Mouse (Mus musculus) liver, embryonic 15.5 days (tissue): Measurements from ENCODE around the gene Zdhhc22. TPM values are rescaled to one million over a fixed set of nuclear protein-coding genes. Genes with fewer than 3 reads are reported as not detected.

Experiments
- ATAC-seq: fragments of 200-750 bp; cut with Nextera tagmentation; 2 replicates; pipeline ENCODE4 v1.8.0; 2017; ENCODE audit warnings: moderate number of reproducible peaks, mild to moderate bottlenecking, moderate library complexity; ENCODE audit not compliant: insufficient read depth
- H3K27ac ChIP-seq: fragments of 300-500 bp; sonication (generic); replicated peaks from 2 replicates; pipeline ENCODE4 v1.5.1; 2015; ENCODE audit warnings: mild to moderate bottlenecking, inconsistent platforms
- H3K27me3 ChIP-seq: fragments of 300-500 bp; sonication (generic); 2 replicates; pipeline ENCODE4 v1.6.1; 2015; ENCODE audit warnings: mild to moderate bottlenecking, inconsistent platforms
- H3K36me3 ChIP-seq: fragments of 300-500 bp; sonication (generic); replicated peaks from 2 replicates; pipeline ENCODE4 v1.6.1; 2015; ENCODE audit warnings: moderate library complexity, mild to moderate bottlenecking, inconsistent platforms
- H3K4me1 ChIP-seq: fragments of 300-500 bp; sonication (generic); replicated peaks from 2 replicates; pipeline ENCODE4 v1.6.1; 2015; ENCODE audit warnings: inconsistent platforms
- H3K4me2 ChIP-seq: fragments of 300-500 bp; sonication (generic); 2 replicates; pipeline ENCODE4 v1.6.1; 2015; ENCODE audit warnings: moderate library complexity, mild to moderate bottlenecking, inconsistent platforms
- H3K4me3 ChIP-seq: fragments of 300-500 bp; sonication (generic); replicated peaks from 2 replicates; pipeline ENCODE4 v1.5.1; 2015; ENCODE audit warnings: mild to moderate bottlenecking, inconsistent platforms
- H3K9ac ChIP-seq: fragments of 300-500 bp; sonication (generic); 2 replicates; pipeline ENCODE4 v1.6.1; 2015; ENCODE audit warnings: moderate library complexity, mild to moderate bottlenecking, inconsistent platforms
- H3K9me3 ChIP-seq: fragments of 300-500 bp; sonication (generic); replicated peaks from 2 replicates; pipeline ENCODE4 v1.6.1; 2016; ENCODE audit warnings: inconsistent platforms
- WGBS: fragments of 180-500 bp; shearing (Covaris S2); methylation state at CpG from one replicate; pipeline ENCODE4 v1.1.7; 2015; ENCODE audit warnings: mixed read lengths; ENCODE audit not compliant: insufficient replicate concordance; 5-methylcytosine and 5-hydroxymethylcytosine counted together
- polyA plus RNA-seq: library from polyadenylated mRNA; unstranded; fragments of >200 nt; fragmentation: Nextera tagmentation; extraction: Ambion mirVana; gene quantifications from 2 replicates; pipeline ENCODE4 v1.2.1, GENCODE M21; 2015

Zdhhc22 gene
- 0.05 TPM in 1 of 2 replicates, not detected in the other for polyA plus RNA-seq

DNA sequence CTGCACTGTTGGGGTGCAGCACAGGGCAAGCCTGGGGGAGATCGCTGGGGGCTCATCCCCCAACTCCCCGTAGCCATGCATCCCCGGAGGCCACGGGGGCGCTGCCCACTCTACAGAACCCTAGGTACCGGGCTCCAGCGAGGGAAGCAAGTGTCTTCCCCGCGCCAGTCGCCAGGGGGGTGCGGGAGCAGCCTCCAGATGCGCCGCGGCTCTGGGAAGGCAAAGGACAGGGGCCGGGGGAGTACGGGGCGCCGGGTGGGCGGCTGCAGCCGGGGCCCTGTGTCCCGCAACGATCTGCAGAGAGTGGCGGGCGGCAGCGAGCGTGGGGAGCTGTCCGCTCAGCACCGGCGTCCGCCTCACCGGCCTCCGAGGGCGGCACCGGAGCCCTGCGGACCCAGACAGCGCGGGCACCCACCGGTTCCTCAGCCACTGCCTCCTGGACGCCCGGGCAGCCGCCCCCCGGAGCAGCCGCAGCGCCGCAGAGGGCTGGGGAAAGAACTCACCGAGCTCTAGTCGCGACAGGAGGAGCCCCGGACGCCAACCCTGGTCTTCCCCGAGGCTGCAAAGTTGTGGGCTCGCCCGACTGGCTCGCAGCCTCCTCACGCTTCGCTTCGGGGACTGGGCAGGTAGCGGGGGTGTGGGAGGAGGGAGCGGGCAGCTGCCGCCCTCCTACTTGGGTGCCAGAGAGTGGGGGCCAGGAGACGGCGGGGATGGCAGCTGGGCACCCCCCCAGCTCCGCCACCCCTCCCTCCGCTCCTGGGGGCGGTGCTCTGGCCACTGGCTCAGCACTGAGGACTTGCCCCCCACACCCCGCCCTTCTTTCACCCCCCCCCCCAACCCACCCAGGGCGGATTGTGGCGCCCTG, at the start of gene Zdhhc22:
TSS of gene Zdhhc22 (minus strand) at position 541 of the 865 bp plus-strand sequence.
- Histone ChIP-seq H3K4me2 (no peak within 1 kb of the TSS), H3K9me3 (no peaks in the 10 kb centered on the region), H3K9ac (no peak within 1 kb of the TSS), H3K27ac (no peak within 1 kb of the TSS), H3K27me3 (peaks cover 77% of the 10 kb centered on the region), H3K4me1 (no peaks in the 10 kb centered on the region), H3K4me3 (no peak within 1 kb of the TSS), H3K36me3 (no peaks in the 10 kb centered on the region)
- no peak for ATAC-seq
- 2% methylated on average over 66 of the region's 68 CpGs for WGBS

DNA sequence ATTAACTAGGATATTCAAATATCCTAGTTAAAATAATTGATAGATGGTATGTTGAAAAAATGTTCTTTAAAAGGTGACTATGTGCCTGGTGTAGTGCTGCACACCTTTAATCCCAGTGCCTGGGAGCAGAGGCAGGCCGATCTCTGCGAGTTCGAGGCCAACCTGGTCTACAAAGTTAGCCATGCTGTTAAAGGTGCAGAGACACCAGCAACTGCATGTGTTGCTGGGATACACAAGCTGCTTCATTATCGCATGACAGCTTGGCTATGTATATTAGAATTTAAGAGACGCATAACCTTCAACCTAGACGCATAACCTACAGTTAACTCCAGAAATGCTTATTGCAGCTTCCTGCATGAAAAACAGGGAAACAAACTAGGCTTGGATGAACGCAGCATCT, 46.4 kb upstream of the Zdhhc22 start:
- Histone ChIP-seq H3K4me1 (no peaks in the 10 kb centered on the region), H3K4me2 (no peak overlapping the region), H3K36me3 (no peaks in the 10 kb centered on the region), H3K9me3 (no peaks in the 10 kb centered on the region), H3K27ac (no peak overlapping the region), H3K4me3 (no peak overlapping the region), H3K27me3 (no peaks in the 10 kb centered on the region), H3K9ac (no peak overlapping the region)
- WGBS, result 68% methylated on average over 7 of the region's 7 CpGs
- no peak for ATAC-seq

DNA sequence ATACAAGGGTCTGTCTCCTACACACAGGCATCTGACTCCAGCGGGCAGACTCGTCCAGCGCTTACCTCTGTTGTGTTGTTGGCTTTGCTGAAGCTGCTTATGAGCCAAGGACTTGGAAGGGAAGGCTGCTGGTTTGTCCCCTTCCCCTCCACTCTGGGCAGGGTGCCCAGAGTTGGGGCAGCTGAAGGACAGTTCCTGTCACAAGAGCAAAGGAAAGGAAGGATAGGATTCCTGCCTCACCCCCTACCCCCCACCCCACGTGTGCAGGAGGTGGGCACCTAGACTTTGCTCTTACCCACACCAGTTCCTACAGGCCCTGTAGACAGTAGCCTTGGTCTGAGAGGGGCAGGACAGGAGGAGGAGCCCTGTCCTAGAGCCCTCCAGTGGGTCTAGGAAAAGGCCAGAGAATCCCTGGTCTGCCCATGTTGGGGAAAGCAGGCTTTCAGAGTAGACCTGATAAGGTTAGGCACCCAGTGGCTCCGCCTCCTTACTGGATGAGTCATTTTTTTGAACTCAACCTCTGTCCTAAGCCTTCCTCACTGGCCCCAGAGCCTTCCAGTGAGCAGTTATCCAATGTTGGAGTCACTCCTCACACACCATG, 41.0 kb upstream of the Zdhhc22 start:
- H3K4me2 ChIP-seq, result no peak overlapping the region
- no peaks in the 10 kb centered on the region for H3K9me3 ChIP-seq
- WGBS, result 60% methylated on average over 5 of the region's 5 CpGs
- no peaks in the 10 kb centered on the region for H3K36me3 ChIP-seq
- no peak overlapping the region for H3K27ac ChIP-seq
- H3K4me3 ChIP-seq, result no peak overlapping the region
- H3K27me3 ChIP-seq, result peaks cover 23% of the 10 kb centered on the region
- H3K4me1 ChIP-seq, result no peaks in the 10 kb centered on the region; the same call in 1 of the 2 replicates
- H3K9ac ChIP-seq, result no peak overlapping the region
- ATAC-seq, result no peak

DNA sequence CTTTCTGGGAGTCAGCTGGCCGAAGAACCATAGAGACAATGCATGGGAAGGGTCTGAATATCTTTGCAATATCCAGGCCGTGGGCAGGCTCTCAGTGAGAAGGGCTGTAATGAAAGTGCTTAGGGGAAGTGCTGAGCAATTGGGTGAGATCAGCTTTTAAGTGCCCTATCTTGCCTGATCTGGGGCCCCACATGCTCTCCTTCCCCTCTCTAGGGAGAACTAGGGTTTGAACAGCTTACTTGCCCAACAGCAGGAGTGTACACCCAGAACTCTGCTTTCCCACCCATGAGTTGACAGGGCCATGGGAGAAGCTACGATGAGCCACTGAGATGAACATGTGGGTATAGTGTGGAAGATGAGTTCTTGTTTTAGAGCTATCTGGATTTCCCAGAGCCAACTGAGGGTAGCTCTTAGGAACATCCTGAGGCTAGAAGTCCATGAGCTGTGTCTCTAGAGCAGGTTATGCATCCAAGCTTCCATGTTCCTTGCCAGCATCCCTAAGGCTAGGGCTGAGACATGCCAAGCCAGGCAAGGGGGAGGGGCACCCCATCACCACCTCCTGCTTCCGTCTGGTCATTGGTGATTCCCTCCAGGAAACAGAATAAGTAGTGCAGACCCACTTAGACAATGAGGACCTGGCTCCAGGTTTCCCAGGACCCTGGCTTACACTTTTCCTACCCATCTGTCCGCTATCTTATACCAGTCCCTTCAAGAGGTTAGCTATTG, 39.2 kb upstream of the Zdhhc22 start:
- ATAC-seq, result no peak
- WGBS, result 45% methylated on average over 5 of the region's 5 CpGs
- H3K4me1 ChIP-seq, result no peaks in the 10 kb centered on the region; the same call in 1 of the 2 replicates
- no peaks in the 10 kb centered on the region for H3K36me3 ChIP-seq
- H3K4me2 ChIP-seq, result no peak overlapping the region
- peaks cover 37% of the 10 kb centered on the region for H3K27me3 ChIP-seq
- H3K4me3 ChIP-seq, result no peak overlapping the region
- no peak overlapping the region for H3K27ac ChIP-seq
- no peak overlapping the region for H3K9ac ChIP-seq
- H3K9me3 ChIP-seq, result no peaks in the 10 kb centered on the region

DNA sequence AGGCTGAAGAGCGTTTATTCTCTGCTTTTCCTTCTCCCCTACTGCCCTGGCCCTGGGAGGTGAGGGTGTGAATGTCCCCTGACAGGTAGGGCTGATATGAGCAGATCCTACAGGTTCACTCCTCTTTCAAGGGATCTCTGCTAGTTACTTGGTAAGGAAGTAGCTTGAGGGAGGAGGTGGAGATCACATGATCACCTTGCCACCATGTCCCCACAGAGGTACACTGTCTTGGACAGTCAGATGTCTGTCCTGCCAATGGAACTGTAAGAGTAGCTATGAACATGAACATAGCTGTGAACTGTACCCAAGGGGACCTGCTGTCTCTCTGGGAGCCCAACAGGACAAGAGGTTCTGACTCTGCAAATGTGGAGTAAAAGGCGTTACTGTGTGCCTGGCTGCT, 37.8 kb upstream of the Zdhhc22 start:
- H3K4me3 ChIP-seq, result no peak overlapping the region
- WGBS, result 69% methylated on average over 2 of the region's 2 CpGs
- H3K9me3 ChIP-seq, result no peaks in the 10 kb centered on the region
- H3K4me1 ChIP-seq, result no peaks in the 10 kb centered on the region; the same call in 1 of the 2 replicates
- H3K27me3 ChIP-seq, result peaks cover 39% of the 10 kb centered on the region
- no peak overlapping the region for H3K9ac ChIP-seq
- no peak overlapping the region for H3K27ac ChIP-seq
- H3K36me3 ChIP-seq, result no peaks in the 10 kb centered on the region
- ATAC-seq, result no peak
- H3K4me2 ChIP-seq, result no peak overlapping the region

DNA sequence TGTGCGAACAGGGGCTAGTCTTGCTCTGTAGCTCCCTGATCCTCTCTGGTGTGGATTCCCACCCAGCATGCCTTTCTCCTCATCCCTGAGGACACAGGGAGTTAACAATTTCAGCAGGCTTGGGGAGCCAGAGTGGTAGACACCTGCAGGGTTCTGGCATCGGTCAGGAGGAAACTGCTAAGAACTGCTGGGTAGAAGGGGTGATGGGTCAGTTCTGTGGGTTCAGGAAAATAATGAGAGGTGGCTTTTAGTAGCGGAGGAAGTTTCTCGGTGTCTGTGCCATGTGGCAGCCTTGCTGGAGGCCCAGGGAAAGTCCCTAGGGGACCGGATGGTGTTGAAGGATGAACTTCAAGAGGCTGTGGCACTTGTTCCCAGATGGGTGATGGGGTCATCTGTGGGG, 37.2 kb upstream of the Zdhhc22 start:
- peaks cover 39% of the 10 kb centered on the region for H3K27me3 ChIP-seq
- no peak overlapping the region for H3K4me2 ChIP-seq
- WGBS, result 39% methylated on average over 5 of the region's 5 CpGs
- no peaks in the 10 kb centered on the region for H3K9me3 ChIP-seq
- H3K4me3 ChIP-seq, result no peak overlapping the region
- no peak overlapping the region for H3K9ac ChIP-seq
- ATAC-seq, result no peak
- H3K4me1 ChIP-seq, result no peaks in the 10 kb centered on the region; the same call in 1 of the 2 replicates
- H3K27ac ChIP-seq, result no peak overlapping the region
- no peaks in the 10 kb centered on the region for H3K36me3 ChIP-seq

DNA sequence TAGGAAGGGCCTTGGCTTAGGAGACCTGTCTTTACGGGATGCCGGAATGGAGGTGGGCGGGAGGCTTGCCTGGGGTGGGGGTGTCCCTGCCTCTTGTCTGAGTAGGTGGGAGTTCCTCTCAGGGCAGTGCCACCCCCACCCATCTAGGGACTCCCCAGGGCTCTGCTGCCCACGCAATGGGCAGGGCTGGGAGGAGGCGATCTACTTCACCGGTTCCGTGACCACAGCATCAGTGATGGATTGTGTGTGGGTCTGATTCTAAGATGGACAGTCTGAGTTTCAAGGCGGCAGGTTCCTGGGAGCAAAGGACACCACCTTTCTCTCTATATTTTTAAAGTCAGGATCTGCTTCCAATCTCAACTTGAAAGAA, 36.6 kb upstream of the Zdhhc22 start:
- Histone ChIP-seq H3K9me3 (no peaks in the 10 kb centered on the region), H3K4me3 (no peak overlapping the region), H3K27ac (no peak overlapping the region), H3K27me3 (peaks cover 39% of the 10 kb centered on the region), H3K9ac (no peak overlapping the region), H3K4me2 (no peak overlapping the region), H3K4me1 (no peaks in the 10 kb centered on the region; the same call in 1 of the 2 replicates), H3K36me3 (no peaks in the 10 kb centered on the region)
- WGBS, result 11% methylated on average over 8 of the region's 8 CpGs
- no peak for ATAC-seq

DNA sequence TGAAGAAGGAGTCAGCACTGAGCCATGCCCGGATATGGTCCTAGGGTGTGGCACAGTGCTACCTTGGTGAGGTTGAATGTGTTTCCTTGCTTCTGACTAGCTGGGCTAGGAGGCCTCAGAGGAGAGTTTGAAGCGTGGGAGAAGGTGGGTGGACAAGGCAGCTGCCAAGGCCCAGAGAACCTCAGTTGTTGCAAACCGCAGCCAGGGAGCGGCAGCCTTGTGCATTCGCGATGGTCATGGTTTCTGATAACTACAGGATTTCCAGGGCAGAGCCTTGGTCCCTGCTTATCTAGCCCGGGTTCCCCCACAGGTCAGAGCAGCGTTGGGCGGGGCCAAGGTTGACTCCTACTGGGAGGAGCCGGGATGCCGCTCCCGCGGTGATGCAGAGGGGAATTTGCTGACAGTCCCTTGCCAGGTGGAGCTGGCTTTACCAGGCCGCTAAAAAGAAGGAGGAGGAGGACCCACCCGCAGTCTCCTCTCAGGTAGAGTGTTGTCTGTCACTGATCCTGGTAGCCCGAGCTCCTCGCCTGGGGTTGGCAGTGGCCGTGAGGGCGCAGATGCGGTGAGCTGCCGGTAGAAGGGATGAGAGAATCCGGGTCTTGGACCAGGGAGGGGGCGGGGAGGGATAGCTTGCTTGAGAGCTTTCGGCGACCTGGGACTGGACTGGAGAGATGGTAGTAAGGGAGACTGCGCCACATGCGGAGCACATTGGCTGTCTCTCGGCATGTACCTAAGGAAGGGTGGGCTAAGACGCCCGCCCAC, 36.1 kb upstream of the Zdhhc22 start:
- peaks cover 42% of the 10 kb centered on the region for H3K27me3 ChIP-seq
- no peak overlapping the region for H3K9ac ChIP-seq
- no peak overlapping the region for H3K4me2 ChIP-seq
- ATAC-seq, result no peak
- no peak overlapping the region for H3K27ac ChIP-seq
- 5% methylated on average over 30 of the region's 30 CpGs for WGBS
- H3K4me1 ChIP-seq, result no peaks in the 10 kb centered on the region; the same call in 1 of the 2 replicates
- H3K36me3 ChIP-seq, result no peaks in the 10 kb centered on the region
- no peak overlapping the region for H3K4me3 ChIP-seq
- no peaks in the 10 kb centered on the region for H3K9me3 ChIP-seq

DNA sequence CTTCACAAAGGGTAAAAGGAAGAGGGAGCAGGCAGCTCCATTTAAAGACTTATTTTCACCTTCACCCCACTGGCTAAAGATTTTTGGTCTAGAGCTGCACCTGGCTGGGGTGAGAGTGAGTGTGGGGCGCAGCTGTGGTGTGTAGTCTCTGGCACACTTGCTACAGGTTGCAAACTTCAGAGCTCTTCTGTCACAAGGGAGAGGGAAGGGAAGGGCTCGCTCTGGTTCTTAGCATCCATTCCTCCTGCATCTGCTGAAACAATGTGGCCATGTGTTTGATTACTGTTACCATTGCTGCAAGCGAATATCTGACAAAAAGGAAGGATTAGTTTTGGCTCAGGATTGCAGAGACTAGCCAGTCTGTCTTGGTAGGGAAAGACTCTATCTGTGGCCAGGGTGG, 33.2 kb upstream of the Zdhhc22 start:
- ATAC-seq, result no peak
- Histone ChIP-seq H3K27me3 (peaks cover 45% of the 10 kb centered on the region), H3K4me2 (no peak overlapping the region), H3K36me3 (no peaks in the 10 kb centered on the region), H3K9me3 (no peaks in the 10 kb centered on the region), H3K27ac (no peak overlapping the region), H3K4me3 (no peak overlapping the region), H3K9ac (no peak overlapping the region), H3K4me1 (no peaks in the 10 kb centered on the region; the same call in 1 of the 2 replicates)
- WGBS, result 49% methylated on average over 3 of the region's 3 CpGs

DNA sequence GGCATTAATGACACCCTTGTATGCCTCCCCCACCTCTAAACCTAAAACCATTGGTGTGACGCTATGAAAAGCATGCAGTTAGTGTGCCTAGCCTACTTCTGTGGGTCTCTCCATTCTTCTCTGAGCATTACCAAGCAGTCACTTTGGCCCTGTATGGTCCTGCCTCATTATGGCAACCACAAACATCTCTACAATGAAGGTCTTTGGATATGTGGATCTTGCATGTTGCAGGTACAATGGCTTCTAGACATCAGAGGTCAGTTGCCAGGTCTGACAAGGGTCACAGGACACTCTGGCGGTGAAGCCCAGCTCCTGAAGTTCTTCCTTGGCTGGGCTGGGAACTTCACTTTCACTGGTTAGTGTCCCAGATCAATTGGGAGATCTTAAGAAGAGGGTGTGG, 31.8 kb upstream of the Zdhhc22 start:
- Histone ChIP-seq H3K4me1 (no peaks in the 10 kb centered on the region; the same call in 1 of the 2 replicates), H3K9ac (no peak overlapping the region), H3K9me3 (no peaks in the 10 kb centered on the region), H3K36me3 (no peaks in the 10 kb centered on the region), H3K4me3 (no peak overlapping the region), H3K27ac (no peak overlapping the region), H3K4me2 (no peak overlapping the region), H3K27me3 (peaks cover 31% of the 10 kb centered on the region)
- WGBS, result 56% methylated on average over 2 of the region's 2 CpGs
- no peak for ATAC-seq
